Mouse (Mus musculus): Measurements from ENCODE around the gene Sec31b.

The Sec31b gene

DNA sequence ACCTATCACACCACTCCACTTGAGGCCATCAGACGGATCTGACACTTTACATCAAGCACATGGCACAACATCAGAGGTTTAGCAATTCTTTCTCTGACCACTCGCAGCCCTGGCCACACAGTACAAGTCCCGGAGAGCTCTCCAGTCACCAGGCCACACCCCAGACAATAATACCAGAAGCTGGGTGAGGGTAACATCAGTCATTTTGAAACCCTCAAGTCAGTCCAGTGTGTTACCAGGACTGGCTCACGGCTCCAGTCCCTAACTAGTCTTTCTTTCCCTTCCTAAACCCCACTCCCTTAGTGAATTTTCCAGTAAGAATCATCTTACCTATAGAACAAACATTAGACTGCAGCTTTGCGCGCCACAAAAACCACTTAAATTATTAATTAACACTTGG, 15.6 kb downstream of the Sec31b start:
- no peak for DNase-seq (ENCODE audit: low read depth, low spot score)

DNA sequence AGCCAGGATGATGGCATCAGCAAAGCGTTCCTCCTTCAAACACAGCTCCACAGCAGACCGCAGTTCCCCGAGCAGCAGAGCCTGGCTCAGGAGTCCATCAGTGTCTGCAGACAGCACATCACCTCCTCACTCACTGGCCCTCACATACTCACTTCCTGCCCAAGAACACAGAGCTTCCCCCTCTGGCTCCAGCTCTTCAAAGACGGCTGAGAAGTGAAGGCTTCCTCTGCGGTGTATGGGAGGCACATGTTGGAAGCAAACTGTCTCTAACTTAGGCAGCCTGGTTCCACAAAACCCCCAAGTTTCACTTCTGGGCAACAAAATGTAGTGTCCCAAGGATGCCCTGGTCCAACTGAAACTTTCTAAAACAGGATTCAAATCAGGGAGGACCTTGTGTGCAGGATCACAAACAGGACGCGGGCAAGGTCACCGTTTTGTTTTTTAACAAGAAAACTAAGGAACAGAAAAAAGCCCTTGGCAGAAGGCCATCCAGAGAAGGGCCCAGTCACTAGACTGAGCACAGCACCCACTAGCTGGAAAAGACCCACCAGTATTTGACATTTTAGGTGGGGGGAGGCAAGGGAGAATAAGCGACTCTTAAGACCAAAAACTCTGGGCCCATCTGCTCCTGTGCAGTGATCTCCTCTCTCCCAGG, 20.0 kb downstream of the Sec31b start:
- no peak for DNase-seq (ENCODE audit: low read depth, low spot score)

DNA sequence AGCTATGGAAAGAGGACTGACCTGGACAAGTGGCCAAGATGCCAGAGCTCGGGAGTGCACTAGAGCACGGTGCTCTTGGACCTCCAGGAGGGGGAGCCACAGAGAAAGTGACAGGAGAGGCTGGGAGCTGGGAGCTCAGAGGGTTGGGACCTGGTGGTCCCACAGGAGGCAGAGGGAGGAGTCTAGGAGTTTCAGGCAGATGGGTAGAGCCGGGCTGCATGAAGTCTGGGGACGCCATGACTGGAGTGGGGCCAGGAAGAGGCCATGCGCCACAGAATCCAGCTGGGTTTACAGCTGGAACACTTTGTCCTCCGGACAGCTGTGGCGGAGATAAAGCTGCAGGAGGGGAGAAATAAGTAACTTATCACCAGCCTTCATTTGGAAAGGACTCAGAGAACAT, 26.5 kb downstream of the Sec31b start:
- peak; percentile 33 for DNase-seq (ENCODE audit: low read depth, low spot score)

DNA sequence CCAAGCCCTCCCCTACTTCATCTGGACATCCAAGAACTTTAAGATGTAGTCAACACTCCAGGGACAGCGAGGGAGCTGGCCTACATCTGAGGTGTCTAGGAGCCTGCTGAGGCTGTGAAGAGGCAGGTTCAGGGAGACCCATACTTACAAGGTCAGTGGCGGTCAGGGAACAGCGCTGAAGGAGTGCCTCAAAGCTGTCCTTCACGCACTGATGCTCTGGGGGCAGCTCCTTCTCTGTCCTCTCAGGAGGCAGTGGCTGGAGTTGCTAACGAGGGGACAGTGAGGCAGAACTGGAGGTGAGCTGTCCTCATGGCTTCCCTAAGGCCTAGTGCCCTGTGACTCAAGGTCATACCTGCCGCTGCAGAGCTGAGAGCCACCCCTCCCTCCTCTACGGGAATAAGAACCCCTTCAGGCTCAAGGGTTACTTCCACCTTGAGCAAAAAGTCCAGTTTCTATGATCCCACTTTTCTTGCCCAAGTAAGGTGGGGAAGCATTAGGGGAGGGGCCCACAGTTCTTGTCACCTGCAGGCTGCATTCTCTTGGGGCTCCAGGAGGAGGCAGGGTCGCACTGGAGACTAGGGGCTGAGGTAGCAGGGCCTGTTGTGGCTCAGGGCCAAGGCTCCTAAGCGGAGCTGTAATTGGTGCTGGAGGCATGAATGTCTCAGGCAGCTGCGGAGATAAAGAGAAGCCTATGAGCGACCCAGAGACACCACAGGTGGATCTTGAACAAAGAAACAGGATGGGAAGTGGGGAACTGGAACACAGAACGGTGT, 27.5 kb downstream of the Sec31b start:
- DNase-seq (ENCODE audit: low read depth, low spot score), result no peak

DNA sequence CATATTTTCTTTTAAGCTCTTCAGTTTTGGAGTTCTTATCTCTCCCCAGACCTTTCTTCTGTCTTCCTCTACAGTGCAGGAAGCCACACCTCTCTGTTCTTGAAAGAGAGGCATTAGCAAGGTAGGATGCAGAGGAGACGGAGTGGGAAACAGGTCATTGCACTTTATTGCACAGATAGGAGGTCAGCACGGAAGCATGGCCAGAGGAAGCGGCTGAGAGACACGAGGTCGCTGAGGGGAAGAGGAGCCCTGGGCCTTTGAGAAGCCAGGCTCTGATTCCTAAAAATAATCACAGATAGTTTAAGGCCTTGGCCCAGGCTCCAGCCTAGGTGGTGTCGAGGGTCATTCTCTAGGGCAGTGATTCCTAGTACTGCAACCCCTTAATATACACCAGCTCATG, 29.9 kb downstream of the Sec31b start:
- no peak for DNase-seq (ENCODE audit: low read depth, low spot score)

DNA sequence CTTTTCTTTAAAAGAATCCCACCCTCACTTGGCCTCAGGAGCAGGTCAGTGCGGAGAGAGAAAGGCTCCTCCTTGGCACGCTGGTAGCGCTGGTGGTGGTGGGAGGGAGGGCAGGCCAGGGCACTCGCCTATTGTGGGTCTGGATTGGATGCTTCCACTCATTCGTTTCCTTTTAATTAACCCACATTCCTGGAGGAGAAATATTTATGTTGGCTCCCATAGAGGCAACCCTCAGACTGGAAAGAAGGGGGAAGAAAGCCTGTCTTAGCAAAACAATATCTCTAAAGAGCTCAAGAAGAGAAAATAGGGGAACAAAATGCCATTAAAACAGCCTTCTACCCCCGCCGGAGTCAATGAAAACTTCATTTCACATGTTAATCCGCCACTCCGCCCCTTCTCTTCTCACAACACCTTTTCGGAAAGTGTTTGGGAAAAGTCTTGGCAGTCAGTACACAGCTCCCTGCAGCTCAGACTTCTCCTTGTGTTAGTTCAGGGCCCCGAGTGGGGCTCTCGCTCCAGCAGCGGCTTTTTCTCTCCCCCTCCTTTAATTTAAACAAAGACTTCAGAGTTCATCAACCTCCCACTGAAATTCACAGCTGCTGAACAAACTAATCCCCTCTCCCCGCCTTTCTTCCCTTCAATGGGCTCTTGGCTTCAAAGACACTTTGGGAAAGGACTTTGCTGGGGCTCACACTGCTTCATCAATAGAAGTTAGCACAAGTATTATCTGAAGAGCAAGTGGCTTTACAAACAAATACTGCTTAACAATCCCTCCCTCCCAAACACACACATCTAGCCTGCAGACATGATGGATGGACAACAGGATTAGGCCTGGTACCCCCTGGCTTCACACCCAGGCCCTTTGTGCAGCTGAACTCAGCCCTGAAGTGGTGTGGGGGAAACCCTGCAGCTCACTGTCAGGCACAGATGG, 30.9 kb downstream of the Sec31b start:
- no peak for DNase-seq (ENCODE audit: low read depth, low spot score)

DNA sequence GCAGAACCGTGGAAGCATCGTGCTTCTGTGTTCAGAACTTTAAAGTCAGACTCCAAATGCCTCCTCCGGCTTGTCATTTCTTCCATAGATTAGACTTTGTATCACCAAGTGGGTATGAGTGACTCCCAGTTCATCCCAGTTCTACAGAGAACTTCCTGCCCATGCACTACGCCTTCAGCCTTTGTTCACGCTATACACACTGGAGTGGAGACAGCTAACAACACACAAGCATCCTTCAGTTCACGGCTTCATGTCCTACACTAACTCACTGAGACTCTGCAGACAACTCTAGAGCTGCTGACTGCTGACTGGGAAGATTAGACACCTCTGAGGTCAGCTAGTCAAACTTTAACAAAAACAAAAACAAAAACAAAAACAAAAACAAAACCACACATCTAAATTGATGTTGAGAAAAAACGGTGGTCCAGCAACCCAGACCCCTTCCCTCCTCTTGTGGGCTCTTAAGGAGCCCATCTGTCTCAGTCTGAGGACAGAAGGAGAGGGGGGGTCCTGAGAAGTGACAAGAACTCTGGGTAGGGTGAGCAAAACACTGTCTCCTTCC, 31.7 kb downstream of the Sec31b start:
- DNase-seq (ENCODE audit: low read depth, low spot score), result no peak

DNA sequence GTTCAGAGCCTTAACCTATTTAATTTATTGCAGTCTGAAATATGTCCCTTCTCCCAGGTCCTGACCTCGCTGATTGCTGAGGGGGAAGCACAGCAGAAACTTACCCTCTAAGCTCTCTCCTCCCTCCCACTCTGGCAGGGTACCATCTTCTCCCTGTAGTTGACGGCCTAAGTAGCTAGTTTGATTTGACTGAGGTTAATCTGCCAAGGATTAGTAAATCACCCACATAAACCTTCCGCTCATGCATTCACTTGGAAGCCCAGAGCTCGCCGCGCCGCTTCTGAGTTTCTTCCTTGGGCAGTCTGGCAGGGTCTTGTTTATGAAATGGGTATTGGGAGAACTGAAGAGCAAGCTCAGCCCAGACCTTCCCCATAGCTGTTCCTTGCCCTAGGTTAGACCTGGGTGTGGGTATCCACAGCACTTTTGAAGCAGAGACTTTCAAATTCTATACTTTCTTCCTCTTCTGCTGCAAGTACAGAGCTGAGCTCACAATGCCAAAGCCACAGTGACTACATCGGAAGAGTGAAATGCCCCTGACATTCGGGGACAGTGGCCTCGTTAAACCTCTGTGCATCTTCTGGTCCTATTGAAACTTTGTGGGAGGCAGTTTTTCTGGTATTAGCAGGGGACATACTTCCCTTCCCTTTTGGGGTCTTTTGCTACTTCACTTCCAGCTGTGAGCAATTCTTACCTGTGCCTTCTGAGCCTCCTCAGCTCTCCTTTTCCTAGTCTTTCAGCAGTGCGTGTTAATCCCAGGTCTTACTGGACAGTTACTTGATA, 32.4 kb downstream of the Sec31b start:
- DNase-seq (ENCODE audit: low read depth, low spot score), result no peak

DNA sequence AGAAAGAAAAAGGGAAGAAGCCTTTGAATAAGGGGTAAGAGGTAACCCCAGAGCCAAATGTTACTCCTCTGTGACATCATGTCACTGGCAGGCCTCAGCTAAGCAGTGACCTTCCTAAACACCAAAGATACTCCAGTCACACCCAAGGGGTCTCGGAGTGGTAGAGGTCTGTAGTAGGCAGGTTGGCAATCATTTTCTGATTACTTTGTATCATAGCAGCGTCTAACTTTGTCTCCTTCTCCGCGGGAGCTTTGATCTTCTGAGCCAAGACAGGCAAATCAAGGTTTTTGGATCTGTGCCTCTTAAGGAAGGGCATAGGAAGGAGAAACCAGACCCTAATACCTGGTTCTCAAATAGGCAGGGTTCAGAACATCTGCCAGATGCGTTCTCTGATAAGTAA, 33.1 kb downstream of the Sec31b start:
- no peak for DNase-seq (ENCODE audit: low read depth, low spot score)

DNA sequence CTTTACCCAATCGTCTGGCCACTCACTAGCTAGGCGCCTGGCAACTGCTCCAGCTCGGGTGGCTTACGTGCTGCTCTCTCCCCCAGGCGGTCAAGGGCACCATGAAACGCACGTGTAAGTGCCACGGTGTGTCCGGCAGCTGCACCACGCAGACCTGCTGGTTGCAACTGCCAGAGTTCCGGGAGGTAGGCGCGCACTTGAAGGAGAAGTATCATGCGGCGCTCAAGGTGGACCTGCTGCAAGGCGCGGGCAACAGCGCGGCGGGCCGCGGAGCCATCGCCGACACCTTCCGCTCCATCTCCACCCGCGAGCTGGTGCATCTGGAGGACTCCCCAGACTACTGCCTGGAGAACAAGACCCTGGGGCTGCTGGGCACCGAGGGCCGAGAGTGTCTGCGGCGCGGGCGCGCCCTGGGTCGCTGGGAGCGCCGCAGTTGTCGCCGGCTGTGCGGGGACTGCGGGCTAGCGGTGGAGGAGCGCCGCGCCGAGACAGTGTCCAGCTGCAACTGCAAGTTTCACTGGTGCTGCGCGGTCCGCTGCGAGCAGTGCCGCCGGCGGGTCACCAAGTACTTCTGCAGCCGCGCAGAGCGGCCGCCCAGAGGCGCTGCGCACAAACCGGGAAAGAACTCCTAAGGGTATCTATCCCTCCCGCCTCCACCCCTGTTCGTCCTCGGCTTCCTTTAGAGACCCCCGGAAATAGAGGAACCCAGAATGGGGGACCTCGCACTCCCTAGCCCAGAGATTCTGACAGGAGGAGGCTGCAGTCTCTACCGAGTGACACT, 34.0 kb downstream of the Sec31b start:
- DNase-seq (ENCODE audit: low read depth, low spot score), result no peak

DNA sequence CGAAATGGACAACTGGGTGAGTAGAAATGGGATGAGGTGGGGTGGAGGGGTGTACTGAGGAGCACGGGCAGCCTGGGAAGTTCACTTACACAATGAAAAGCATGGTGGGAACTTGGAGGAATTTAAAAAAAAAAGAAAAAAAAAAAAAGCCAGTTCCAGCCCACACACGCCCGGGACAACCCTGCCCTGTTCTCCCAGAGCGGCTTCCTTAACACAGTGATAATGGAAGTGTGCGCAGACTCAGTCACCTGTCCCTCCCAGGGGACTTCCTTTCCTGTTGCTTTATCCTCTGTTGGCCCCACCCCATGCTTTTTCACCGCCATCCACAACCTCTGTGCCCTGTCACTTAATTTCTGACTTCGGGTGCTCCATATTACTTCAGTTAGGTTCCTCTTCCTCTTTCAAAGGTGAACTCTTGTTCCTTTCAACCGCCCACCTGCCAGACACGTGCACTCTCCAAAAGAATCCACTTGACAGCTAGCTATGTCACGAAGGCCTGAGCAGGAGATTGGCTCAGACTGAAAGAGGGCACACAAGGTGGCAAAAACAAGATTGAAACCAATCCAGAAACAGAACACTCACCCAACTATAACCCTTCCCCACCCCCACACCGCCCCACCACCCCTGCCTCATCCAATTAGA, 35.0 kb downstream of the Sec31b start:
- no peak for DNase-seq (ENCODE audit: low read depth, low spot score)

DNA sequence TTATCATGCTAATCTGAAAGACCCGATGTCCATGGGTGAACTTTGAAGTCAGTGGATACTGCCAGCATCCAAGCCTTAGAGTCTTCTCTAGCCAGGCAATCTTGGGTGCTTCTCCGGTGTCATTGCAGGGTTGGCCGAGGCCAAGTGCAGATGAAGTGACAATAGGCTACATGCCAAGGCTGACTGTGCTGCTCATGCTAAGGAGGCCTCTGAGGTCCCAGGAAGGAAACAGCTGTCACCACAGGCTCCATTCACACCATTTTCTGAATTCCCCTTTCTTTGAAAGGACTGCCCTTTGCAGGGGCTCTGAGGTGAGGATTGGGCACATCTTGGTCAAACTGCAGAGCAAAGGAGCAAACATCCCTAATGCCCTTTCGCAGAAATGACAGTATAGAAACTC, 42.9 kb downstream of the Sec31b start:
- peak; percentile 77 for DNase-seq (ENCODE audit: low read depth, low spot score)

DNA sequence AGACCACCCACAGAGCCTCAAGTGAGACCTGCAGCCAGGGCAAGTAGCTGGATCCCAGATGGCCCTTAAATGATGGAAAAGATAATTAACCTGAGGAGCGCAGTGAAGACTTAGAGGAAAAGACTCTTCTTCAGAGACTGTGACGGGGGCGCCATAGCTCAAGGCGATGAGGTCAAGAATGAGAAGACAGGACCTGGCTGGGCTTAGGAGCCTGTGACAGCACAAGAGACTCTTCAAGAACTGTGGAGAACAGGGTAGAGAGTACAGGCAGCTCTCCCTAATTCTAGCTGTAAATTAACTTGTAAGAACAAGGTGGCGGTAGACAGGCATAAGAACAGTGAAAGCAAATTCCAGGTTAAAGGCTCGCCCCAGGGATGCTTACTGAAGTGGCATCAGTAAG, 43.7 kb downstream of the Sec31b start:
- DNase-seq (ENCODE audit: low read depth, low spot score), result no peak

DNA sequence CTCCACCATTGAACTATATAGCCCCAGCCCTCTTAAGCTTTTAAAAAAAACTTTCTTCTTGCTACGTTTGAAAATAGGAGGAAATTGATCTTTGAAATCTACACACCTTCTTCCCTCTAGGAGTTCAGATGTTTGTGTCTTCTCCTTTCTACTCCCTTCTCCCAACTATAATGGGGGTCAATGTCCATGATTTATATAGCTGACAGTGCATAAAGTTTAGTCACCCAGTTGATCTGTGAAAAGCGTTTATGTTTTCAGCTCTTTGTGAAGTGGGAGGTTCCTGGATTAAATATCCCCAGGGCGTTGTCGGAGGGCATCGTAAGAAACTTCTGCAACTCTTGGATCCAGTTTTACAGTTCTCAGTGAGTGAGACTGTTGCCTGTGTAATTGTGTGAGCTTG, 45.4 kb downstream of the Sec31b start:
- DNase-seq (ENCODE audit: low read depth, low spot score), result no peak

DNA sequence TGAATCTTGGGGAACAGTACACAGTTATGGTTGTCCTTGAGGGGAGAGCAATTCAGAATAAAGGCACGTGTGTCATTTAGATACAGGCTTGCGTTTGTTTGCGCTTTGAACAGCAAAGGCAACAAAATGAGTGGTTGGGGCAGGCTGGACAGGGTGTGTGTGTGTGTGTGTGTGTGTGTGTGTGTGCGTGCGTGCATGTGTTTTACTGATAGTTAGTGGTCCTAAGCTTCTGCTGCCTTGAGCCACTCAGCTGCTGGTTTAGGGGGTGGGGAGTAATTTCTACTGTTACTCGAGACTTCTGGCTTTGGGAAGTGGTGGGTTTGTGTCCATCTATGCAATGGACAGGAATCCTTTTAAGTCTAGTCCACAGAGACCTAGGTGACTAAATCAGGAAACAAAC, 46.7 kb downstream of the Sec31b start:
- no peak for DNase-seq (ENCODE audit: low read depth, low spot score)

DNA sequence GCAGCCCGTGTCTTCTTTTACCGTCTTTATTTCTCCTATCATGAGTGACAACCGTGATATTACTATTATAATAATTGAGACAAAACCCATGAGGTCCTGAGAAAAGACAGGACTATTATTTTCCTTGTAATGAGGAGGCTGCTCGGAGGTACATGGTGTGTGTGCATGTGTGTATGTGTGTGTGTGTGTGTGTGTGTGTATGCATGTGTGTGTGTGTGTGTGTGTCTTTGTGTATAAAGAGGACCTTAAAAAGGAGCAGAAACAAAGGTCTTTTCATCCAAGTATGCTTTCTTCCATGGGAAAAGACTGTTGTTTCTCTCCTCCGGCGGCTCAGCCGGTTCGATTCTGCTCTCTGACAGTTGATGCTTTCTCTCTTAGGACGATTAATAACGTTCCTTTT, 48.7 kb downstream of the Sec31b start:
- no peak for DNase-seq (ENCODE audit: low read depth, low spot score)

DNA sequence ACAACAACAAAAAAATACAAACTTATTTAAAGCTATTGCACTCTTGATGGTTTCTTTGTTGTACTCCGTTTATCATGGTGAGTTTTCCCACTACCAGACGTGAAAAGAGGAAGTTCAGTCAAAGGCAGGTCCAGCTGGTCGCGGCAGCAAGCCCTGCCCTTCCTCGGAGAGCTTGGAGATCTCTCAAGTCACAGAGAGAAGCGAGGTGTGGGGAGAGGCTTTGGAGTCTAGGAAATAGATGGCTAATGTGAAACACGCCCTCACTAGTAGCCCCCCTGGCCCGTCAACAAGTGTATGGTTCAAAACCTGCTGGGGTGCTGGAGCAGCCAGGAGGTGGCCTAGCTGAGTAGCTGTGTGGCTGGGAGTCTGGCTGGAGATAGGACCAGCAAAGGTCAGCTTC, 49.2 kb downstream of the Sec31b start:
- no peak for DNase-seq (ENCODE audit: low read depth, low spot score)

DNA sequence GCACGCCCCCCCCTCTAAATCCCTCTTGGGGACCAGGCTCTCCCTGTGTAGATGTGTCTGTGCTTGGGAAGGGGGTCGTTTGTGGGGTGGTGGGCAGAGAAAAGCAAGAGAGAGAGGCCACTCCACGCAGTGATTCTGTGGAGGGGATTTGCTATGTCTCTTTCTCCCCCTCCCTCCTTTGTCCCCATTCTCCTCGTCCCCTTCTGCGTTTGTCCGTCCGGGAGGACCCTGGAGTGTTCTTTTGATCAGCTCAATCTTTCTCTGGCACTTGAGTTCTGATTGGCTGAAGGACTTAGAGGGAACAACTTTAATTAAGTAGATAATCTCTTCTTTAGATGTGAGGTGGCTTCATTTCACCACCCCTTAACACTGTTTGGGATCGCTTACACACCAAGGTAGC, 52.5 kb downstream of the Sec31b start, which contains the start of gene Wnt8b:
Gene Wnt8b, plus strand, starts transcription at position 345 of the 400 bp plus-strand sequence.
- no peak for DNase-seq (ENCODE audit: low read depth, low spot score)

DNA sequence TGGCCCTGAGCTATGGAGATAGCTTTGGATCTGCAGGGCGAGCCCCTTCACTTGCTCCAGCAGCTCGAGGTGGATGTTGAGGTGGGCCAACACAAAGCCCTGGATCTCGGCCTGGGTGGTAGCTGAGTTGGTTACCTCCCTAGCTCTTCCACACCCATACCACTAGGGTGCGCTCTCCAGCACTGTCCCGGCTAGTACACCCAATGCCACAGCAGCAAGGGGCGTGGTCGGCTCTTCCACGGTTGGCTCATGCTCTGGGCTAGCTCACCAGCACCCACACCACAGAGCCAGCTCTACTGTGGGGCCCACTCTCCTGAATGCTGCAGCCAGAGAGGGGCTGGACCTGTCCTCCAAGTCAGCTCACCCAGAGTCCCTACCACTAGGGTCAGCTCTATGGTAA, 58.4 kb downstream of the Sec31b start:
- peak; percentile 42 for DNase-seq (ENCODE audit: low read depth, low spot score)

DNA sequence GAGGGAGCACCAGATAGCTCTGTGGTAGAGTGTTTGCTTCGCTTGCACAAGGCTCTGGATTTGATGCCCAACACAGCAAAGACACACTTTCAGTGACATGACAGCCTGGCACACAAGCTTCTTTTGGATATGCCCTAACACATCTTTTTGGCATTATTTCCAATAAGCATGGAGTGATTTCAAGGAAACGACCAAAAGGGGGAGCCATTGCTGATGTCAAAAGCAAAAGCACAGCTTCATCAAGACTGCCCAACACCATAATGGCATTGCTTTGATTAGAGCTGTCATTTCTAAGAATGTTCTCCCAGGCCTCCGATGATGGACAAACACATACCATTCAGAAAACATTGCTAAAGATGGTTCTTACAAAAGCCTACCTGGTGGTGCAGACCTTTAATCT, 69.1 kb downstream of the Sec31b start:
- no peak for DNase-seq (ENCODE audit: low read depth, low spot score)

All from skeletal muscle tissue, adult 2 months (tissue).